Mouse (Mus musculus): ENCODE results near the gene Ccn1. TPM values are rescaled to one million over a fixed set of nuclear protein-coding genes. Genes with fewer than 3 reads are reported as not detected.

Gene Ccn1
- polyA plus RNA-seq, 1 experiment from 2014 or later: 33.1 TPM

DNA sequence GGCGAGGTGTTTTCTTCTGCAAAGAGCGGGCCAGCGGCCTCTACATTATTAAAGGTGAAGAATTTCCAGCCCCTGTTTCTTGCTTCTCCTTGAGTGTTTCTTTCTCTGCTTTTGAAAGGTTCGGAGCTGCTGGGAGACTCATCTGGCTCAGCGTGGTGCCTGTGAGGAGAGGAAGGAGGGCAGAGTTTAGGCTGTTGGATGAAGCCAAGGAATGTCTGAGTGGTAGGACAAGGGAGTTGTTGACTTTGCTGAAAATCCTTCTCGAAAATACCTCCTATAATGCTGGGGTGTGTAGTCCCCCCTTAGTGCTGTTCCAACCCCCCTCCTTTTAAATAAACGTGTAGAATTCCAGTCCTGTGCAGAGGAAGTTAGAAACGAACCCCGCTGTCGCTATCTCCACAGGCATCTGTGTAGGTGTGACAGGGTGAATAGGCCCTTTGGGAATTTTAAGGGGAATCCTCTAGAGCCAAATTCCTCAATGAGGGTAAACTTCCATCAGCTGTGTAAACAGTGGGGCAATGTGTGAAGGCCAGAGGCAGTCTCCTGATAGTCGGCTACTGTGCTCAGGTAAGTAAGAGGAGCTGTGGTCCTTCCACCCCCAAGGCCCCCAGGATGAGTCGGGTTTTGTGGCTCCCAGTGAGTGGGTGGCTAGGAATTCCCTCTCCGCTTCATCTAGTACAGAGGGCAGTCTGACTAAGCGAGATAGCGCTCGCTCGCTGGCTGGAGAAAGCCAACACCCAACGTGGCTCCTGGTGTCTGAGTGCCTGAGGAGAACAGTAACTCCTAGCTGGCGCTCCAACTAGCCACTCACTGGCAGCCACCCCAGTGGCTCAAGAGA is 35.0 kb upstream of the Ccn1 start:
- H3K27me3 ChIP-seq (replicated peaks; ENCODE audit: control insufficient read depth, insufficient read depth, low read length): no peaks in the 10 kb centered on the region
- H3K27ac ChIP-seq (ENCODE audit: low read depth, low read length): no peak overlapping the region
- no peak for TF ChIP-seq CTCF (IDR thresholded peaks at IDR 0.05; ENCODE audit: low read depth)
- no peaks in the 10 kb centered on the region for H3K9me3 ChIP-seq (ENCODE audit: control insufficient read depth)
- no peak overlapping the region for H3K4me2 ChIP-seq (replicated peaks; ENCODE audit: low read depth)
- ATAC-seq: peak; percentile 33; the same call in 1 of the 2 replicates
- H3K4me3 ChIP-seq (ENCODE audit: low read depth, low read length): no peak overlapping the region
- no peaks in the 10 kb centered on the region for H3K36me3 ChIP-seq (ENCODE audit: control insufficient read depth, insufficient read depth)
- H3K9ac ChIP-seq (ENCODE audit: low read depth, low read length): no peak overlapping the region
- WGBS: 39% methylated on average over 19 of the region's 19 CpGs
- H3K4me1 ChIP-seq (replicated peaks; ENCODE audit: control insufficient read depth, insufficient read depth, low read length): peaks cover 6% of the 10 kb centered on the region; the same call in 1 of the 2 replicates

- Histone ChIP-seq H3K9me3 (ENCODE audit: control insufficient read depth) (no peaks in the 10 kb centered on the region), H3K27me3 (replicated peaks; ENCODE audit: control insufficient read depth, insufficient read depth, low read length) (no peaks in the 10 kb centered on the region), H3K4me3 (ENCODE audit: low read depth, low read length) (no peak overlapping the region), H3K4me1 (replicated peaks; ENCODE audit: control insufficient read depth, insufficient read depth, low read length) (peaks cover 6% of the 10 kb centered on the region; the same call in 1 of the 2 replicates), H3K36me3 (ENCODE audit: control insufficient read depth, insufficient read depth) (no peaks in the 10 kb centered on the region), H3K27ac (ENCODE audit: low read depth, low read length) (no peak overlapping the region), H3K4me2 (replicated peaks; ENCODE audit: low read depth) (no peak overlapping the region), H3K9ac (ENCODE audit: low read depth, low read length) (no peak overlapping the region)
- 77% methylated on average over 4 of the region's 4 CpGs for WGBS
- no peak for TF ChIP-seq CTCF (IDR thresholded peaks at IDR 0.05; ENCODE audit: low read depth)
- no peak for ATAC-seq
Measured at GRCm38 (mm10) chr3:145684201-145684600, 34.4 kb upstream of the Ccn1 start.

- H3K4me3 ChIP-seq (ENCODE audit: low read depth, low read length): no peak overlapping the region
- no peak overlapping the region for H3K4me2 ChIP-seq (replicated peaks; ENCODE audit: low read depth)
- H3K27me3 ChIP-seq (replicated peaks; ENCODE audit: control insufficient read depth, insufficient read depth, low read length): no peaks in the 10 kb centered on the region
- ATAC-seq: no peak
- H3K9me3 ChIP-seq (ENCODE audit: control insufficient read depth): no peaks in the 10 kb centered on the region
- no peak overlapping the region for H3K27ac ChIP-seq (ENCODE audit: low read depth, low read length)
- H3K9ac ChIP-seq (ENCODE audit: low read depth, low read length): no peak overlapping the region
- WGBS: 75% methylated on average over 10 of the region's 10 CpGs
- no peak for TF ChIP-seq CTCF (IDR thresholded peaks at IDR 0.05; ENCODE audit: low read depth)
- peaks cover 6% of the 10 kb centered on the region; the same call in 1 of the 2 replicates for H3K4me1 ChIP-seq (replicated peaks; ENCODE audit: control insufficient read depth, insufficient read depth, low read length)
- H3K36me3 ChIP-seq (ENCODE audit: control insufficient read depth, insufficient read depth): no peaks in the 10 kb centered on the region
Measured at GRCm38 (mm10) chr3:145681348-145681935, 31.7 kb upstream of the Ccn1 start.

DNA sequence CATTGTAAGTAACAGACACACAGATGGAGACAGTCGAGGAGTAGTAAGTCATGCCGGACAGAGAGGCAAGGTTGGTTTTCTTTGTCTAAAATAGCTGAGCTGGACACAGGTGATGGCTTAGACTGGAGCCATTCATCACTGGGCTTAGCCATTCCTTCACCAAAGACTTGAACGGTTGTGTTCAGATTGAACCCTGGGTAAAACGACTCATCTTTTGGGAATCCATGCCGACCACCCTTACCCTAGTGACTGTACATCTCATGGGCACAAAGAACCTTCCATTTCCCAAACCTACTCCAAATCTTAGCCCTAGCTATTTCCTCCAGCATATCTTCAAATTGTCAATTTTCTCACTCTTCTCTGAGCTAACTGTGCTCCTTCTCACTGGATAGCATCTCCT is 30.9 kb upstream of the Ccn1 start:
- Histone ChIP-seq H3K27me3 (replicated peaks; ENCODE audit: control insufficient read depth, insufficient read depth, low read length) (no peaks in the 10 kb centered on the region), H3K4me2 (replicated peaks; ENCODE audit: low read depth) (no peak overlapping the region), H3K4me3 (ENCODE audit: low read depth, low read length) (no peak overlapping the region), H3K36me3 (ENCODE audit: control insufficient read depth, insufficient read depth) (no peaks in the 10 kb centered on the region), H3K9ac (ENCODE audit: low read depth, low read length) (no peak overlapping the region), H3K4me1 (replicated peaks; ENCODE audit: control insufficient read depth, insufficient read depth, low read length) (peaks cover 6% of the 10 kb centered on the region; the same call in 1 of the 2 replicates), H3K27ac (ENCODE audit: low read depth, low read length) (no peak overlapping the region), H3K9me3 (ENCODE audit: control insufficient read depth) (no peaks in the 10 kb centered on the region)
- ATAC-seq: no peak
- WGBS: 89% methylated on average over 5 of the region's 5 CpGs
- no peak for TF ChIP-seq CTCF (IDR thresholded peaks at IDR 0.05; ENCODE audit: low read depth)

GRCm38 (mm10) chr3:145676212-145676611 is 26.4 kb upstream of the Ccn1 start:
- Histone ChIP-seq H3K27ac (ENCODE audit: low read depth, low read length) (no peak overlapping the region), H3K9me3 (ENCODE audit: control insufficient read depth) (no peaks in the 10 kb centered on the region), H3K4me2 (replicated peaks; ENCODE audit: low read depth) (no peak overlapping the region), H3K4me3 (ENCODE audit: low read depth, low read length) (no peak overlapping the region), H3K27me3 (replicated peaks; ENCODE audit: control insufficient read depth, insufficient read depth, low read length) (no peaks in the 10 kb centered on the region), H3K4me1 (replicated peaks; ENCODE audit: control insufficient read depth, insufficient read depth, low read length) (no peaks in the 10 kb centered on the region), H3K9ac (ENCODE audit: low read depth, low read length) (no peak overlapping the region), H3K36me3 (ENCODE audit: control insufficient read depth, insufficient read depth) (no peaks in the 10 kb centered on the region)
- WGBS: 71% methylated on average over 6 of the region's 6 CpGs
- no peak for TF ChIP-seq CTCF (IDR thresholded peaks at IDR 0.05; ENCODE audit: low read depth)
- no peak for ATAC-seq

DNA sequence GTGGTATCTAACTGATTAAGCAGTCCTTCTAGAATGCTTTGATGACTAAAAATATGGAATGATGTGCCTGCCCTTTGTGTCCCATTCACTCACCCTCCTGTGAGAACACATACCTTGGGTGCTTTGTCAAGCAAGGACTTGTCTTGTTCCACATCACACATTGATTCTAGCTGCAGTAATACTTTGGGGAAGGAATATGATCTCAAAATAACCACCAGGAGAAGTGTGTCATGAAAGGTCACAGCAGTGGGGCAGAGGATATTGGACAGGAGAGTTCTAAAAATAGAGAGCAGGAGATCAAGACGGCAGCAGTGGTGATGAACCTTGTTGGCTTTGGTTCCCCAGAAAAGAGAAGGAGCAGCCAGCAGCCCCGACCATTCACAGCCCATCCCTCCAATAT is 25.0 kb upstream of the Ccn1 start:
- Histone ChIP-seq H3K4me3 (ENCODE audit: low read depth, low read length) (no peak overlapping the region), H3K9ac (ENCODE audit: low read depth, low read length) (no peak overlapping the region), H3K4me1 (replicated peaks; ENCODE audit: control insufficient read depth, insufficient read depth, low read length) (no peaks in the 10 kb centered on the region), H3K27ac (ENCODE audit: low read depth, low read length) (no peak overlapping the region), H3K27me3 (replicated peaks; ENCODE audit: control insufficient read depth, insufficient read depth, low read length) (no peaks in the 10 kb centered on the region), H3K4me2 (replicated peaks; ENCODE audit: low read depth) (no peak overlapping the region), H3K9me3 (ENCODE audit: control insufficient read depth) (no peaks in the 10 kb centered on the region), H3K36me3 (ENCODE audit: control insufficient read depth, insufficient read depth) (no peaks in the 10 kb centered on the region)
- WGBS: 67% methylated on average over 2 of the region's 2 CpGs
- ATAC-seq: no peak
- no peak for TF ChIP-seq CTCF (IDR thresholded peaks at IDR 0.05; ENCODE audit: low read depth)

Data from intestine, postnatal 0 days (tissue).